In the genomic region with DNA sequence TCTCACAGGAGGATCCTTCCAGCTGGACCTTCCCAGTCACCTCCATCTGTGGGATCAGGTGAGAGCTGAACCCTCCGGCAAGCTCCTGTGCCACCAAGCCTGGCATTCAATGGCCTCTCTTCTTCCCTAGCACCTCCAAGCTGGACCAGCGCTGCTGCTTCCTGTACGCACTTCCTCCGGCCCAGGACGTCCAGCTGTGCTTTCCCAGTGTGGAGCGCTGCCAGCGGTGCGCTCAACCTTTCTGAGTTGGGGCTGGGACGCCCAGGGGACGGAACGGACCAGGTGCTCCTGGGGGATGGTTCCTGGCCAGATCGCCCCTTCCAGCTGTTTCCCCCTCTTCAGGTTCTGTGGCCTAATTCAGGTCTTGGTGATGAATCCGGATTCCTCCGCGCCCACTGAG, we compare ENCODE assay signal across 1 mouse cellular context.
TF ChIP-seq lines count a peak whose summit lies in the region.

No protein-coding gene starts in this region.

TF ChIP-seq in MEL, 35 proteins besides CTCF, POLR2A, EP300 and RAD21:
- TF ChIP-seq BHLHE40 (IDR thresholded peaks at IDR 0.05; ENCODE audit: borderline replicate concordance, low read depth, low read length) (no peak), ZMIZ1 (IDR thresholded peaks at IDR 0.05; ENCODE audit: low read depth, low read length) (no peak), RCOR1 (IDR thresholded peaks at IDR 0.05; ENCODE audit: low read depth, low read length) (no peak), JUND (IDR thresholded peaks at IDR 0.05; ENCODE audit: low read depth, low read length) (no peak), TCF12 (IDR thresholded peaks at IDR 0.05; ENCODE audit: low read depth, low read length) (no peak), MEF2A (IDR thresholded peaks at IDR 0.05; ENCODE audit: extremely low read depth, insufficient replicate concordance, low read depth, low read length, poor library complexity, severe bottlenecking) (no peak), TBP (IDR thresholded peaks at IDR 0.05; ENCODE audit: low read depth, low read length) (no peak)
